Mouse (Mus musculus): Measurements from ENCODE around the gene Il31.

The Il31 gene

GRCm38 (mm10) chr5:123470784-123471400 lies 18.4 kb downstream of the Il31 start:
- DNase-seq, result no peak

GRCm38 (mm10) chr5:123464638-123465037 lies 24.7 kb downstream of the Il31 start:
- no peak for DNase-seq

GRCm38 (mm10) chr5:123461420-123461819 lies 27.9 kb downstream of the Il31 start:
- DNase-seq, result no peak

- DNase-seq, result no peak
Observed at GRCm38 (mm10) chr5:123451886-123452285, 37.4 kb downstream of the Il31 start.

GRCm38 (mm10) chr5:123444849-123445334 lies 44.4 kb downstream of the Il31 start:
- no peak for DNase-seq

- DNase-seq, result peak; percentile 77
Observed at GRCm38 (mm10) chr5:123444069-123444468, 45.2 kb downstream of the Il31 start.

GRCm38 (mm10) chr5:123442283-123442682 lies 47.0 kb downstream of the Il31 start:
- no peak for DNase-seq

GRCm38 (mm10) chr5:123440664-123441063 lies 48.6 kb downstream of the Il31 start:
- DNase-seq, result no peak

- DNase-seq, result peak; percentile 30
Observed at GRCm38 (mm10) chr5:123439941-123440340, 49.3 kb downstream of the Il31 start.

GRCm38 (mm10) chr5:123439312-123439711 lies 50.0 kb downstream of the Il31 start:
- no peak for DNase-seq

- peak; percentile 26 for DNase-seq
Observed at GRCm38 (mm10) chr5:123438381-123438780, 50.9 kb downstream of the Il31 start.

GRCm38 (mm10) chr5:123436780-123437175 lies 52.5 kb downstream of the Il31 start:
- peak; percentile 88 for DNase-seq

GRCm38 (mm10) chr5:123436071-123436779 lies 53.1 kb downstream of the Il31 start:
- peak; percentile 68 for DNase-seq

- DNase-seq, result peak; percentile 44
Observed at GRCm38 (mm10) chr5:123432305-123432874, 56.9 kb downstream of the Il31 start.

- peak; percentile 79 for DNase-seq
Observed at GRCm38 (mm10) chr5:123431524-123432304, 57.6 kb downstream of the Il31 start.
